Mouse (Mus musculus): ENCODE measurements around the gene Serpinb3a. TPM values are rescaled to one million over a fixed set of nuclear protein-coding genes. Genes with fewer than 3 reads are reported as not detected.
"Not testable (repeated sequence)": the region's sequence is repeated elsewhere in the genome, so short reads cannot be mapped to it uniquely, and the experiment has no call there.

Gene Serpinb3a
- total RNA-seq (2017), result not detected in 2 replicates

- no peak for ATAC-seq (replicated peaks in 1 of 2; ENCODE audit: insufficient read depth in 1 of 2, low FRiP score in 2 of 2, low TSS enrichment in 1 of 2, low read depth in 1 of 2, poor library complexity in 2 of 2, severe bottlenecking in 2 of 2)
Observed at GRCm38 (mm10) chr1:107052203-107052602, at the start of gene Serpinb3a. Gene Serpinb3a, minus strand, starts transcription at chr1:107052303.

- ATAC-seq (replicated peaks in 1 of 2; ENCODE audit: insufficient read depth in 1 of 2, low FRiP score in 2 of 2, low TSS enrichment in 1 of 2, low read depth in 1 of 2, poor library complexity in 2 of 2, severe bottlenecking in 2 of 2), result no peak
Observed at GRCm38 (mm10) chr1:107098417-107098816, 46.3 kb upstream of the Serpinb3a start.

- ATAC-seq (replicated peaks in 1 of 2; ENCODE audit: insufficient read depth in 1 of 2, low FRiP score in 2 of 2, low TSS enrichment in 1 of 2, low read depth in 1 of 2, poor library complexity in 2 of 2, severe bottlenecking in 2 of 2), result no peak
Observed at GRCm38 (mm10) chr1:107083406-107083805, 31.3 kb upstream of the Serpinb3a start, which contains the start of gene Serpinb3d. Gene Serpinb3d, minus strand, starts transcription at chr1:107083506.

DNA sequence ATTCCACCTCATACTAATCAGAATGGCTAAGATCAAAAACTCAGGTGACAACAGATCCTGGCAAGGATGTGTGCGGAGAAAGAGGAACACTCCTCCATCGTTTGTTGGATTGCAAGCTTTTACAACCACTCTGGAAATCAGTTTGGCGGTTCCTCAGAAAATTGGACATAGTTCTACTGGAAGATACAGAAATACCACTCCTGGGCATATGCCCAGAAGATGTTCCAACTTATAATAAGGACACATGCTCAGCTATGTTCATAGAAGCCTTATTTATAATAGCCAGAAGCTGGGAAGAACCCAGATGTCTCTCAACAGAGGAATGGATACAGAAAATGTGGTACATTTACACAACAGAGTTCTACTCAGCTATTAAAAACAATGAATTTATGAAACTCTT lies 17.9 kb downstream of the Serpinb3a start:
- ATAC-seq (replicated peaks in 1 of 2; ENCODE audit: insufficient read depth in 1 of 2, low FRiP score in 2 of 2, low TSS enrichment in 1 of 2, low read depth in 1 of 2, poor library complexity in 2 of 2, severe bottlenecking in 2 of 2), result not testable (repeated sequence)

- ATAC-seq (replicated peaks in 1 of 2; ENCODE audit: insufficient read depth in 1 of 2, low FRiP score in 2 of 2, low TSS enrichment in 1 of 2, low read depth in 1 of 2, poor library complexity in 2 of 2, severe bottlenecking in 2 of 2), result no peak
Observed at GRCm38 (mm10) chr1:107025886-107026285, 26.2 kb downstream of the Serpinb3a start.

DNA sequence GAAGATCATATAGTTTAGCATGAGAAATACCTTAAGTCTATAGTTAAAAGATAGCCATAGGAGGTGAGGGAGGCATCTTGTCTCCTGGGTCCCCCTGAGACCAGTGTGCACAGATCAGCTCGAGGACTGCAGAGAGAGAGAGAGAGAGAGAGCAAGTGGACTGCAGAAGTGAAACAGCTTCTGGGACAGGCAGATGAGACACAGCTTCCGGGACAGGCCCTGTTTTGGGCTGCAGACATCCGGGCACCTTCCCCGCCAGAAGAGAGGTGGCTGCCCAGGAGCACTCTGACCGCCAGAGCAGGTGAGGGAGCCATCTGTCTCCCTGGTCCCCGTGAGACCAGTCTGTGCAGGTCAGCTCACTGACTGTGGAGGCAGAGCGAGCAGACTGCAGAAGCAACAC lies 36.9 kb downstream of the Serpinb3a start:
- ATAC-seq (replicated peaks in 1 of 2; ENCODE audit: insufficient read depth in 1 of 2, low FRiP score in 2 of 2, low TSS enrichment in 1 of 2, low read depth in 1 of 2, poor library complexity in 2 of 2, severe bottlenecking in 2 of 2), result no peak

GRCm38 (mm10) chr1:107014530-107014929 lies 37.6 kb downstream of the Serpinb3a start:
- ATAC-seq (replicated peaks in 1 of 2; ENCODE audit: insufficient read depth in 1 of 2, low FRiP score in 2 of 2, low TSS enrichment in 1 of 2, low read depth in 1 of 2, poor library complexity in 2 of 2, severe bottlenecking in 2 of 2), result peak; percentile 83

- no peak for ATAC-seq (replicated peaks in 1 of 2; ENCODE audit: insufficient read depth in 1 of 2, low FRiP score in 2 of 2, low TSS enrichment in 1 of 2, low read depth in 1 of 2, poor library complexity in 2 of 2, severe bottlenecking in 2 of 2)
Observed at GRCm38 (mm10) chr1:107006316-107006715, 45.8 kb downstream of the Serpinb3a start.

GRCm38 (mm10) chr1:107001754-107002153 lies 50.3 kb downstream of the Serpinb3a start:
- ATAC-seq (replicated peaks in 1 of 2; ENCODE audit: insufficient read depth in 1 of 2, low FRiP score in 2 of 2, low TSS enrichment in 1 of 2, low read depth in 1 of 2, poor library complexity in 2 of 2, severe bottlenecking in 2 of 2), result no peak

- no peak for ATAC-seq (replicated peaks in 1 of 2; ENCODE audit: insufficient read depth in 1 of 2, low FRiP score in 2 of 2, low TSS enrichment in 1 of 2, low read depth in 1 of 2, poor library complexity in 2 of 2, severe bottlenecking in 2 of 2)
Observed at GRCm38 (mm10) chr1:107000424-107000823, 51.7 kb downstream of the Serpinb3a start.

Other genes with a start within 250 kb of the Serpinb3a start
- gene Serpinb5, start 191.1 kb downstream of the Serpinb3a start, total RNA-seq (2017), result not detected in 2 replicates
- not detected in 2 replicates for gene Serpinb12, start 117.9 kb downstream of the Serpinb3a start, total RNA-seq (2017)
- not detected in 2 replicates for gene Serpinb13, start 71.3 kb downstream of the Serpinb3a start, total RNA-seq (2017)
- not detected in 2 replicates for gene Serpinb3d, start 31.2 kb upstream of the Serpinb3a start, total RNA-seq (2017)
- not detected in 2 replicates for gene Serpinb3b, start 226.1 kb upstream of the Serpinb3a start, total RNA-seq (2017)
- not detected in 2 replicates for gene Serpinb3c, start 226.1 kb upstream of the Serpinb3a start, total RNA-seq (2017)